In genomic region chr7:37361802-37362441, GRCm38 (mm10) we compare ENCODE assay signal across 8 mouse cellular contexts.
DNase-seq lines count a peak whose midpoint lies in the region; ATAC-seq and TF ChIP-seq lines count a peak whose summit lies in the region.

No protein-coding gene starts in this region.

- DNase-seq in frontal cortex, postnatal 10 days (ENCODE audit: low spot score in 2 of 2), result peak; percentile 43 to 52
- DNase-seq in frontal cortex, adult 2 months (ENCODE audit: extremely low spot score in 1 of 2, low spot score in 1 of 2), result no peak
- DNase-seq in heart, postnatal 4 days, result peak; percentile 45
- no peak for DNase-seq in thymus, postnatal 25 days
- DNase-seq in cerebellum, adult 18-20 months, result no peak

- no peak for ATAC-seq in embryonic facial prominence, embryonic 13.5 days (ENCODE audit: insufficient number of reproducible peaks, insufficient read depth, low FRiP score, low TSS enrichment, low read depth)
- ATAC-seq in limb, embryonic 13.5 days (ENCODE audit: low FRiP score, low read depth), result peak; percentile 28

- H3K4me1 ChIP-seq in embryonic facial prominence, embryonic 13.5 days, result peaks cover 33% of the 10 kb centered on the region
- peaks cover 50% of the 10 kb centered on the region for H3K4me1 ChIP-seq in limb, embryonic 13.5 days

- H3K36me3 ChIP-seq in embryonic facial prominence, embryonic 13.5 days, result no peaks in the 10 kb centered on the region
- no peaks in the 10 kb centered on the region for H3K36me3 ChIP-seq in limb, embryonic 13.5 days
- H3K36me3 ChIP-seq in myocyte (ENCODE audit: control insufficient read depth, insufficient read depth), result no peaks in the 10 kb centered on the region

- WGBS in embryonic facial prominence, embryonic 13.5 days, result 2% methylated on average over 16 of the region's 16 CpGs
- WGBS in limb, embryonic 13.5 days, result 2% methylated on average over 16 of the region's 16 CpGs

- H3K4me3 ChIP-seq in embryonic facial prominence, embryonic 13.5 days, result peak overlapping the region; percentile 33
- peak overlapping the region; percentile 36 for H3K4me3 ChIP-seq in limb, embryonic 13.5 days
- H3K4me3 ChIP-seq in myocyte, result peak overlapping the region; percentile 19

- H3ac ChIP-seq in myocyte (ENCODE audit: control insufficient read depth, insufficient read length), result no peak overlapping the region

- no peaks in the 10 kb centered on the region for H3K79me2 ChIP-seq in myocyte (ENCODE audit: control insufficient read depth, insufficient read depth)

- H3K4me2 ChIP-seq in embryonic facial prominence, embryonic 13.5 days, result peak overlapping the region; percentile 66
- peak overlapping the region; percentile 67 for H3K4me2 ChIP-seq in limb, embryonic 13.5 days (replicated peaks)
- peak overlapping the region; percentile 62 for H3K4me2 ChIP-seq in myocyte (ENCODE audit: low read depth)

- peak overlapping the region; percentile 44; the same call in 1 of the 2 replicates for H3K27ac ChIP-seq in embryonic facial prominence, embryonic 13.5 days
- H3K27ac ChIP-seq in limb, embryonic 13.5 days, result peak overlapping the region; percentile 55; the same call in 1 of the 2 replicates

- H3K27me3 ChIP-seq in embryonic facial prominence, embryonic 13.5 days, result 0 out of 2 replicates have a peak, but pooled peaks cover 3% of the 10 kb centered on the region
- no peaks in the 10 kb centered on the region; the same call in 1 of the 2 replicates for H3K27me3 ChIP-seq in limb, embryonic 13.5 days
- H3K27me3 ChIP-seq in myocyte (ENCODE audit: control insufficient read depth, insufficient read depth, insufficient read length), result no peaks in the 10 kb centered on the region

- no peaks in the 10 kb centered on the region for H3K9me3 ChIP-seq in embryonic facial prominence, embryonic 13.5 days
- H3K9me3 ChIP-seq in limb, embryonic 13.5 days, result no peaks in the 10 kb centered on the region

- peak; percentile 45 for TF ChIP-seq POLR2A in myocyte (IDR thresholded peaks at IDR 0.05; ENCODE audit: insufficient read length, low read depth)

- peak overlapping the region; percentile 63 for H3K9ac ChIP-seq in embryonic facial prominence, embryonic 13.5 days
- peak overlapping the region; percentile 53 for H3K9ac ChIP-seq in limb, embryonic 13.5 days

TF ChIP-seq in myocyte, 11 proteins besides CTCF, POLR2A, EP300 and RAD21:
- TF ChIP-seq TCF12 (IDR thresholded peaks at IDR 0.05; ENCODE audit: insufficient read depth, poor library complexity, severe bottlenecking) (no peak), USF1 (IDR thresholded peaks at IDR 0.05; ENCODE audit: low read depth) (peak; percentile 84), MYOG (IDR thresholded peaks at IDR 0.05; ENCODE audit: control insufficient read depth in 1 of 3, insufficient read depth in 1 of 3, insufficient read length in 2 of 3, low read depth in 2 of 3) (peak in 1 of 3 experiments; percentile 57), MYOD1 (IDR thresholded peaks at IDR 0.05; ENCODE audit: control insufficient read depth in 1 of 3, insufficient read length in 2 of 3, low read depth in 2 of 3) (peak; percentile 48 to 90 (median 87))

Comparison
In these comparisons a context has a peak if more than half of its experiments do, and no peak if none do; other contexts are left out.
1. DNase-seq: peak in frontal cortex, postnatal 10 days (2 of 2) and heart, postnatal 4 days (single experiment); none in frontal cortex, adult 2 months (0 of 2), thymus, postnatal 25 days (single experiment) and cerebellum, adult 18-20 months (0 of 2).
2. Peak in every context shown above with its lines, with median percentiles within 50 percentile points of each other: H3K4me2 ChIP-seq and H3K4me3 ChIP-seq.